Mouse (Mus musculus) T-helper 17 cell (primary cell): Measurements from ENCODE around the gene Ubxn2a.

Source experiments
- in situ Hi-C, 2 experiments: fragments of 300-600 bp; cut with MboI, MseI; formaldehyde crosslinking; loops; 1 replicate in 1 of 2; 2 replicates in 1 of 2; pipeline ENCODE4 v1.15.1; 2025; ENCODE audit warnings: high pct_unique_total_duplicates in 2 of 2

Gene Ubxn2a

DNA sequence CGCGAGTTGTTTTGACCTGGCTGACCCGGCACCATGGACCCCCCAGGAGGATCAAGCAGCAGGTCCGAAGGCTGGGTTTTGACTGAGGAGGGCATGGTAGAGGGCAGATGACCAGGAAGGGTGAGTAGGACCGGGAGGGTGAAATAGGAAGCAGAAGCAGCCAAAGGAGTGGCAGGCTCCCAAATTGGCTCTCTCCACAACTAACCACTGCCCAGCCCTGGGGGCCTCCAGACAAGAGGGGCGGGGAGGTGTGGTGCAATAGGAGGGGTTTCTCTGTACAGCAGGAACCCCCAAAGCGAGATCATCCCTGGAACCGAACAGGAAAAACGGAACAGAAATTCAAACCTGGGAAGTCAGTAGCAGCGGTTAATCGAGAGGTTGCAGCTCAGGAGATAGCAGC, 66.8 kb downstream of the Ubxn2a start:
- in situ Hi-C loops = loop anchor here in 1 of 2 experiments (5.0 kb wide), 2 partner anchors 68 to 72 kb away; no protein-coding TSS in a partner anchor

DNA sequence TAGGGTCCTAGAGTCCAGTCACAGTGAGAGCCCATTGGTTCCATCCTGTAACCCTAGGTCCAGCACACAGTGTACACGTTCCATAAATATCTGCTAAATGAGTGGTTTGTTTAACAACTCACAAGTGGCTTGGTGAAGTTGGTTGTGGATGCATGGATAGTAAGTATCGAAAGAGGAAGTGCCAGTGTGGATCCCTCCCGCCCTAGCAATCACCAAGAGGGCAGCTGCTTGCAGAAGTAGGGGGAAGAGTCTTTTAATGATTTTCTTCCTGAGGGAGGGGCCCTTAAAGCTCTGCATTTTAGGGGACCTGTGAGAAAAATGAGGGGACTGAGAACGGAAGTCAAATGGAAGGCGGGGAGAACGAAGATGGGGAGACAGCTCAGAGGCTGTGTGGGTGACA, 67.5 kb downstream of the Ubxn2a start:
- in situ Hi-C loops = loop anchor here in 1 of 2 experiments (5.0 kb wide), 2 partner anchors 68 to 72 kb away; no protein-coding TSS in a partner anchor

DNA sequence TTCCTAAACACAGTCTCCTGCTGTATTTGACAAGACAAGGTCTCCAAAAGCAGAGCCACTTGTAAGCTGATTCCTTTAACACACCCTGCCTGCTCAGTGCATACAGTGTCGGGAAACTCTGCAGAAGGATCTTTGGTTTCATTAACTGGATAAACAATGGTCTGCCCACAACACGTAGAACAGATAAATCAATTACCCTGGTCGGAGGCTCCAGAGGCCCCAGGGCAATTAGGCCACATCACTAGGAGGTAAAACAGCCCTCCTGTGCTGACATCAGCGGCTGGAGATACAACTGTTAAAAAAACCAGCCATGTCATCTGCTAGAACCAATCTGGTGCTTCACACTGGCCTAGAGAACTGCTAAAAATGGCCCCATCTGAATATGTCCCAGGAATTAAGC, 70.5 kb downstream of the Ubxn2a start:
- in situ Hi-C loops = no loop called here
